Mouse (Mus musculus) megakaryocyte, embryonic 14.5 days (primary cell): ENCODE measurements around the gene Mmgt2.

Experiments used
- FLI1 ChIP-seq: IDR thresholded peaks from 2 replicates; pipeline ENCODE4 v1.6.1; 2012; ENCODE audit warnings: low read length, inconsistent platforms, mixed read lengths
- GATA1 ChIP-seq: IDR thresholded peaks from 3 replicates; pipeline ENCODE4 v1.6.1; 2012; ENCODE audit warnings: mixed read lengths, low read length, inconsistent platforms, borderline replicate concordance

- TF ChIP-seq GATA1 (no peak), FLI1 (no peak)
Observed at GRCm38 (mm10) chr11:62624341-62625291, 23.8 kb upstream of the Mmgt2 start.
